Mouse (Mus musculus) regulatory T cell (primary cell): ENCODE results near the gene Esrrg.

Experiments used
- in situ Hi-C: fragments of 300-600 bp; cut with MboI, MseI; formaldehyde crosslinking; loops from one replicate; pipeline ENCODE4 v1.15.1; 2025; ENCODE audit warnings: high pct_unique_total_duplicates

Esrrg gene

DNA sequence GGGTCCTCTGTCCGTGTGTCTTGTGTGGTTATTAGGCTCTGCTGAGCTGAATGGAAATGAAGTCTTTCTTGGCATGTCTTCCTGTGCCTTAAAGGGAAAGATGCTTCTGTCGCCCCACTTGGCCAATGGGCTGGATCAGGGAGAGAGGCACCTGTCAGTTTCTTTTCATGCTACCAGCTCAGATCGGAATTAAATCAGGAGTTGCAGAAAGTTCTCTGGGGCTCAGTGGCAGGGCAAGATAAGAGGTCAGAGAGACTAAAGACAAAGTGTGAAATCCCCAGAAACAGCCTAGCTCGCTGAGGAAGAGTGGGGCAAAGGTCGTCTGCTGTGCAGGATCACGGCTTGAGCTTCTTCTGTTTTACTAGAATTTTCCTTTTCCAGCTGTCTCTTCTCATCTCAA is 97.5 kb downstream of the Esrrg start:
- in situ Hi-C loops: no loop called here

DNA sequence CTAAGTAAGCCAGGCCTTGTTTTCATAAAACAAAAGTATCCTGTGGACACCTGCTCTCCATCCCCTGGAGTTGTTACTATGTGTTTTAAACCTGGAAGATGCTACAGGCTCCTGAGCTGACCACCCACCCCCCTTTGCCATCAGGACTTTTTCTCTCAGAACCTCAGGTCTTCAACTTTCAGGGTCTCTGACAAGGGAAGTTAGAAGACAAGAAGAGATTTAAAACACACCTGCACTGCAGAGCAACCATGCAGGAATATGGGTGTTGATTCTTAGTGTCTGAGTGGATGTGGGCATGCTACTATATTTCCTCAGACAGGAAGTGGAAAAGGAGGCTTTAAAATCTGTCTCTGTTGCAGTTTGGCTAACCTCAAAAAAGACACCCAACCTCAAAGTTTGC is 98.6 kb downstream of the Esrrg start:
- in situ Hi-C loops: no loop called here

- in situ Hi-C loops: no loop called here
These were observed 101.9 kb downstream of the Esrrg start for GRCm38 (mm10) chr1:187710434-187710948.

DNA sequence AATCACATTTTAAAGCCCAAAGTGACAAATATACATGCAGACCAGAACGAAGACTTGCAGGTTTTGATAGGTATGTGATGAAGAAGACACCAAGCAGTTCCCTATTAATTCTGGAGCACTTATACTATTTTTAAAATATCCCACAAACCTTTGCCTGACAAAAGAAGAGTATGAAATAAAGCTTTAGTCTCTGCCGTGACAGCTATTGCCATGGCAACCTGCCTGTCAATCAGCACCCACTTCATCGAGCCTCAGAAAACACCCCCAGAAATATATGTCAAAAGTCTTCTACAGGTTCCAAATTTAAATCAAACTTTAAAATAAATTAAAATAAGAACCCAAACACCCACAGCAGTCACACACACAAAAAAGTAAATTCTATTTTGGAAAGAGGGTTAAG is 112.4 kb downstream of the Esrrg start:
- in situ Hi-C loops: loop anchor here (10.0 kb wide), 1 partner anchor 596 kb away; no protein-coding TSS in a partner anchor

GRCm38 (mm10) chr1:187722016-187722415 is 113.4 kb downstream of the Esrrg start:
- in situ Hi-C loops: loop anchor here (10.0 kb wide), 1 partner anchor 597 kb away; no protein-coding TSS in a partner anchor

GRCm38 (mm10) chr1:187724651-187725050 is 116.1 kb downstream of the Esrrg start:
- in situ Hi-C loops: loop anchor here (10.0 kb wide), 1 partner anchor 600 kb away; no protein-coding TSS in a partner anchor

DNA sequence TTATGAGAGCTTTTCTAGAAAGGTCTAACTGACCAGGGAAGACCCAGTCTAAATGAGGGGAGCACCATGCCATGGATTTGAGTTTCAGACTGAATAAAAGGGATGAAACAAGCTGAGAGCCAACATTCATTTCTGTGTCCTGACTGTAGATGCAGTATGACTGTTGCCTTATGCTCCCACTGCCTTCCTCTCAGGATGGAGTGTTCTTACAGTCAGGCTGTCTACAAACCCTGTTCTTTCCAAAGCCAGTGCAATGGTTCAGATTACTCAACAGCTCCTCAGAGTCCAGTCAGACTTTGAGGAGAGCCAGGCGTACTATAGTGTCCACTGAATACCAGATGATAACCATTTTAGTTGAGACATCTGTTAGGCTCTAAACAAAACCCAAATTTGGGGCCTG is 116.8 kb downstream of the Esrrg start:
- in situ Hi-C loops: loop anchor here (10.0 kb wide), 1 partner anchor 601 kb away; no protein-coding TSS in a partner anchor

- in situ Hi-C loops: no loop called here
These were observed 122.6 kb downstream of the Esrrg start for GRCm38 (mm10) chr1:187731171-187731570.

GRCm38 (mm10) chr1:187736507-187736906 is 127.9 kb downstream of the Esrrg start:
- in situ Hi-C loops: no loop called here

DNA sequence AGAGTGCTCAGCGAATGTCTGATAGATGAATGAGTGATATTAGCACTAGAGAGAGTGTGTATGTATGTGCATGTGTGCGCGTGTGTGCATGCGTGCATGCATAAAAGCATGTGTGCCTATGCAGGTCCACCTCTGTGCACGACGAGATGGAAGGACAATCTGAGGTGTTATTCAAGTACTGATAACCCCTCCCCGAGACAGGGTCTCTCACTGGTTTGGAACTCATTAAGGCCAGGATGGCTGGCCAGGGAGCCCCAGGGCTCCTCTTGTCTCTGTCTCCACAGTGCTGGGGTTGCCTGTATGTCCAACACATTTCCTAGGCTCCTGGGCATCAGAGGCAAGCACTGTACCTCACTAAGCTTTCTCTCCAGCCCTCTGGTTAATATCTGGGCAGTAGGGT is 128.7 kb downstream of the Esrrg start:
- in situ Hi-C loops: no loop called here

- in situ Hi-C loops: no loop called here
These were observed 131.9 kb downstream of the Esrrg start for GRCm38 (mm10) chr1:187740531-187740930.

GRCm38 (mm10) chr1:187741306-187741705 is 132.7 kb downstream of the Esrrg start:
- in situ Hi-C loops: no loop called here

DNA sequence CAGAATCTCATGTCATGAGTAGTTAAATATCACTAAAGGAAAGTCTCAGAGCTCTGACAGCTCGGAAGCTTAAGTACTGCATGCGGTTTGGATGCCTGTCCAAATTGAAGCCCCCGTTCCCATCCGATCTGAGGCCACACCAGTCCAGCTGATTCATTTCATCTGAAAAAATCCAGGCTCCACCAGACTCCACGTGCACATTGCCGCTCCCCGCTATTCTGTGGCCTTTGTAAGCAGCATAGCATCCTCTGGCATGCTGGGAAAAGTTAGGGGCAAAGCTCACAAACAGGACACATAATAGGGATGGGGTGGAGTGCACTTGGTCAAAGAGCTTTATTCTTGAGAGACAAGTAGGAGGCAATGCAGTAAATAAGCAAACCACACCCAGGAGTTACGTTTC is 133.5 kb downstream of the Esrrg start:
- in situ Hi-C loops: no loop called here

DNA sequence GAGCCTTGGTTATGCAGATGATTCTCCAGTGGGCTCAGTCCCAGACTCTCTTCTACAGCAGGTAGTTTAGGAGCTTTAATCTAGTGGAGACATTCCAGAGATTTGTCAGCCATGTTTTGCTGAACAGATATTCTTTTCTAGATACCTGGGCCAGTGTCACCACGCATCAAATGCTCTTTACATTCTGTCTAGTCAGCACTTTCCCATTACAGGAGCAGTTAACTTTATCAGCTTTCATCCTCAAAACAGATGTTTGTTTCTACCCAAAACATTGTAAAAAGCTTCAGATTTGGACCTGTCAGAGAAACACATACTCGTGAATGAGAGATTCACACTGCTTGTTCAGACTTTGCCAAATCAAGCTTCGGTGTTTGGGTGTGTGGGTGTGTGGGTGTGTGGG is 140.7 kb downstream of the Esrrg start:
- in situ Hi-C loops: no loop called here

GRCm38 (mm10) chr1:187749931-187750330 is 141.3 kb downstream of the Esrrg start:
- in situ Hi-C loops: no loop called here

DNA sequence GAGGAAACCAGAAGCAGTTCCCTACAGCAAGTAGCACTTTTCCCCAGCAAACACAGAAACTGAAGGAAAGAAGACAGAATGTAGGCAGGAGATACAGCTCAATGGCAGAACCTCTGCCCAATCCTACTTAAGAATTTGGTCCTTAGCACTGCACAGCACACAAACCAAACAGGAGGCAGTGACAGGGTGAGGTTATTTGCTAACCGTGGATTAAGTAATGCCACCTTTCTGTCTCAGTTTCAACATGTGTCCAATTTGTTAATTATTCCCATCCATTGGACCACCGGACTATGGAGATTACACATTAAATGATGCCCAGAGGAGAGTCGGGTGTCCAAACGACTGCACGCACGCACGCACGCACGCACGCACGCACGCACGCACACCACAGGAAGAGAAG is 146.9 kb downstream of the Esrrg start:
- in situ Hi-C loops: no loop called here

- in situ Hi-C loops: no loop called here
These were observed 149.4 kb downstream of the Esrrg start for GRCm38 (mm10) chr1:187757981-187758380.

GRCm38 (mm10) chr1:187758546-187758945 is 150.0 kb downstream of the Esrrg start:
- in situ Hi-C loops: no loop called here

GRCm38 (mm10) chr1:187759536-187759935 is 150.9 kb downstream of the Esrrg start:
- in situ Hi-C loops: no loop called here

- in situ Hi-C loops: no loop called here
These were observed 154.3 kb downstream of the Esrrg start for GRCm38 (mm10) chr1:187762641-187763450.

DNA sequence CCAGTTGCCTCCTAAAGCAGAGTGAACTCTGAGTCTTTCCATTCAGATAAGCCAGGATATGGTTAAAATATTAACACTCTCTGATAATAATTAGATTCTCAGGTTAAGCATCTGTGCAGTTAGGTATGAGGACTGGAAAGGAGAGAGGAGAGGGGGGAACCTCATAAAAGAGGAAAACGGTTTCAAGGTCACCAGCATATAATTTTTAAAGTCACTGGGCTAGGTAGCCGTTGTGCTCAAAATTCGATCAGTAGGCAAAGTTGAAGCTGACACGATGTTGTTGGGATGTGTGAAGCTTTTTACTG is 154.8 kb downstream of the Esrrg start:
- in situ Hi-C loops: no loop called here

DNA sequence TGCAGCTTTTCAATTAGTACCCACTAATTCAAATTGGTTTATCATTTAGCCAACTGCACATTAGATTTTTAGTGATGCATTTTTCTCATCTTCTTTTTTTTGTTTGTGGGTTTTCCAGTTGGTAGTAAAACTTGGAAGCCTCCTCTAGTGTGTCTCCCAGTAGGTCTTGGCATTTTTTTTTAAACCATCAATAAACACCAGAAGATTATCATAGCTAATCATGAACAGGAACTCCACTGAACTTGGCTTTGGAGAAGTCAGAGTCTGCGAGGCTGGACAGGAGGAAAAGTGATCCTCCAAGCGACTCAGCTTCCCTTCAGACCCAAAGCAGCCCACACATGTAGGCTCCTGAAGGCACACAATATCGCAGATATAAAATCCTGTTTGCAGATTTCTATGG is 155.2 kb downstream of the Esrrg start:
- in situ Hi-C loops: no loop called here

GRCm38 (mm10) chr1:187765577-187765976 is 157.0 kb downstream of the Esrrg start:
- in situ Hi-C loops: no loop called here
